Mouse (Mus musculus) cerebellum, postnatal 36 days (tissue): ENCODE measurements around the gene Ipo7.
"Not testable (repeated sequence)": the region's sequence is repeated elsewhere in the genome, so short reads cannot be mapped to it uniquely, and the experiment has no call there.

Experiments used
- DNase-seq, 2 experiments: peaks; one replicate each; pipeline ENCODE4 v3.0.0; 2021 to 2022; ENCODE audit warnings: mixed read lengths in 2 of 2

Gene Ipo7

DNA sequence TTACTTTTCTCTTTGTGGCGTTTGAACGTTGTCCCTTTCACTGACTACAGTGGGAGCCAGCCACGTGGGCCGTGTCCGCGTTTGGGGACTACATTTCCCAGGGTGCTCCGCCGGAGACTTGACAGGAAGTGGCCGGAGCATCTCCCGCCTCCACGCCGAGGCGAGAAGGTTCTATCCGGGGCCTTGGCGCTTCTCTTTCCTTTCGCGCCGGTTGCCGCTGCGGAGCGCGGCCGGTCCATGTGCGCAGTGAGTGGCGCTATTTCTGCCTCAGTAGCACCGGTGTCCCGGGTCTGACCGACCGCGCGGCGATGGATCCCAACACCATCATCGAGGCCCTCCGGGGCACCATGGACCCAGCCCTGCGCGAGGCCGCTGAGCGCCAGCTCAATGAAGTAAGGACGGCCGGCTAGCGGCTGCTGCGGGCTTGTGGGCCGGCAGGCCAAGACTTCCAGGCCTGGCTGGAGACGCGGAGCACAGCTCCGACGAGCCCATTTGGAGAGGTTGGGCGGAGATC is at the start of gene Ipo7:
TSS of gene Ipo7 (plus strand) at position 158 of the 514 bp plus-strand sequence.
- DNase-seq: peak; percentile 91

DNA sequence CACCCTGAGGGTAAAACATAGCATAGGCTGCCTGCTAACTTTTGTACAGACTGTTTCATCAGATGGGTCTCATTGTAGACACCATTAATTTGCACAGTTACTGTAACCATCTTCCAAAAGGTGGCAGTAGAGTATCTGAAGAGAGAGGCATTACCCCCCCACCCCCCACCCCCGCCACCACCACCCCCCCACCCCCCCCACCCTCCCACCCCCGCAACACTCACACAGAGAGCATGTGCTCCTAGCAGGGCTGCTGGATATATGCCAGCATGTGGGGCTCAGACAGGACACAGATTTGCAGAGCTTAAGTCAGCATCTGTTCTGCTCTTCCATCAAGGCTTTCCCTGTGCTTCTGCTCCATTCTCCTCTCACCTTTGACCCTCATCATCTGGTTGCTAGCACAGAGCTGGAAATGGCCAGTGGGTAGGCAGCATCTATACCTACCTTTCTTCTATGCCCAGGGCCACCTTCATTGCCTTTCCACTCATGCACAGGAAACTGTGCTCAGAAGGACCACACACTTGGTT is 49.1 kb upstream of the Ipo7 start:
- peak; percentile 72 to 79 for DNase-seq

DNA sequence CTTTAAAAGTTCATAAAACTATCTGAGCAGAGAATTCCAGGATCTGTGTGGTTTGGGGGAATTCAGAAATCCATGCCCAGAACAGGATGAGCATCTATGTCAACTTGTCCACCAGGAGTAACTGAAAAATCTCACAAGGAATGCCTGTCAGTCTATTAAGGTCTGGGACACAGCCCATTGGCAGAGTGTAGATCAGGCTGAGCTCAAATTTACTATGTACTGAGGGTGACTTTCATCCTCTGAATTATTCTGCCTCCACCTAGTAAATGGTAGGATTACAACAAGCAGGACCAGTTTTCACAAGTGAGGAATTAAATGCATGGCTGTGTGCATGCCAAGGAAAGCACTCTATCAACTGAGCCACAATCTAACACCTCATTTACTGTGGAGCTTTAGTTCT is 48.5 kb upstream of the Ipo7 start:
- no peak for DNase-seq

DNA sequence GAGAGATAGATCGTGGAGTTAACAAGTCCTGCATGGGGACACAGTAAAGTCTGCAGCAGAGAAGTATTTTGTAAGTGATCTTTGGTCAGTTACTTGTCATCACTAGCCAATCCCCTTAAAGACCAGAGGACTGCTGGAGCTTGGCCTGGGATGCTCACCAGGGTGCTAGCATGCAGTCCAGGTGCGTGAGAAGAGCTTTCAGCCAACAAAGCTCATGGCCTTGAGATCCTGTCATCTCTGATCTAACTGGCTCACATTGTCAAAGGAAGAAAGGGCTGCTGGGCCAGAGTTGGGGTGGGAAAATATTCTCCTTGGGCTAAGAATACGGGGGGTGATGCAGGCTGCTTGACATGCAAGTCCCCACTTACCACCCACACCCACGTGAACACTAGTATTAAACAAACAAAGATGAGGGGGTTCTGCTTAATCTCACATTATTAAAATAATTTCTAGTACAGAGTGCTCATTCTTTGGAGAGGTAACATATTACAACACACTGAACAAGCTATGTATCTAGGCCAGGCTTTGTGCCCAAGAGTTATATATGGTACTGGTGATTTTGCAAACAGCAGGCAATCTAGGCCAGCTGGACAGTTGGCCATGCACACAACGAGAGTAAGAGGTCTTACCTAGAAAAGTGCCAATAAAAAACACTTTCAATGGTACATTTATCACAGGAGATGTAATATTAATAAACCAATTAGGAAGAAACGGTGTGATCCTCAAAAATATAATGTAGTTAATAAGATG is 41.9 kb upstream of the Ipo7 start:
- DNase-seq: peak; percentile 59 to 61

DNA sequence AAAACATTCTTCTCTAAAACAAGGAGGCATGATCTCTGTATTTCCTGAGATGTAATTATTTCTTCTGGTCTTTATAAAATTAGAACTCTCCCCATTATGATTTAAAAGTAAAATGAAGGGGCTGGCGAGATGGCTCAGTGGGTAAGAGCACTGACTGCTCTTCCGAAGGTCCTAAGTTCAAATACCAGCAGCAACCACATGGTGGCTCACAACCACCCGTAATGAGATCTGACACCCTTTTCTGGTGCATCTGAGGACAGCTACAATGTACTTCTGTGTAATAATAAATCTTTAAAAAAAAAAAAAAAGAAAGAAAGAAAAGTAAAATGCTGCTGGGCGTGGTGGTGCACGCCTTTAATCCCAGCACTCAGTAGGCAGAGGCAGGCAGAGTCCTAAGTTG is 40.9 kb upstream of the Ipo7 start:
- peak; percentile 48 to 59 for DNase-seq

DNA sequence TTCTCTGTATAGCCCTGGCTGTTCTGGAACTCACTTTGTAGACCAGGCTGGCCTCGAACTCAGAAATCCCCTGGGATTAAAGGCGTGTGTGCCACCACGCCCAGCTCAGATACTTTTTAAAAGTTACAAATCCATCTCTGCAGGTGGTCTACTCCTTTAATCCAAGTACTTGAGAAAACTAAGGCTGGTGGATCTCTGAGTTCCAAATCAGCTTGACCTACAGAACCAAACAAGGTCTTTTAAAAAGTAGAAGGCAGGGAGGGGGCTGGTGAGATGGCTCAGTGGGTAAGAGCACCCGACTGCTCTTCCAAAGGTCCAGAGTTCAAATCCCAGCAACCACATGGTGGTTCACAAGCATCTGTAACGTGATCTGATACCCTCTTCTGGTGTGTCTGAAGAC is 33.5 kb upstream of the Ipo7 start:
- not testable (repeated sequence) for DNase-seq

DNA sequence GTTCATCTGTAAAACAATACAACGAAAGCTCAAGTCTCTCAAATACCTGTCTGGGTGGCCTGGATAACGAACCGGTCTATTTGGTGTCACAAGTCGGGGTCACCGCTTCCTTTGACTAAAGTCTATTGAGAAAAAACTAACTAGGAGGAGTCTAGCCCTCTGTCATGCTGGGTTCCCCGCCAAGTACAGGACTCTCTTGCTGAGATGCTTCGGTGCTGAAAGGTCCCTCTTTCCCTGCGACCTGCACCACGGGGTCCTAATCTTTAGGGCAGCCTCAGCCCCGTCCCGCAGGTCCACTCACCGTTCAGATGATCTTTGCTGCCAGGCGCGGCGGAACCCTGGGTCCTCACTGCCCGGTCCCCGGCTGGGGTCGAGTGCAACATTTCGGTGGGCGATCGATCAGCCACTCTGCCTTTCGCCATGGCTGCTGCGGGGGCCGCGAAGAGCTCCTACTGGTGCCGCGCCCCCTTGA is 32.4 kb upstream of the Ipo7 start:
- peak in 1 of 2 experiments; percentile 35 for DNase-seq

DNA sequence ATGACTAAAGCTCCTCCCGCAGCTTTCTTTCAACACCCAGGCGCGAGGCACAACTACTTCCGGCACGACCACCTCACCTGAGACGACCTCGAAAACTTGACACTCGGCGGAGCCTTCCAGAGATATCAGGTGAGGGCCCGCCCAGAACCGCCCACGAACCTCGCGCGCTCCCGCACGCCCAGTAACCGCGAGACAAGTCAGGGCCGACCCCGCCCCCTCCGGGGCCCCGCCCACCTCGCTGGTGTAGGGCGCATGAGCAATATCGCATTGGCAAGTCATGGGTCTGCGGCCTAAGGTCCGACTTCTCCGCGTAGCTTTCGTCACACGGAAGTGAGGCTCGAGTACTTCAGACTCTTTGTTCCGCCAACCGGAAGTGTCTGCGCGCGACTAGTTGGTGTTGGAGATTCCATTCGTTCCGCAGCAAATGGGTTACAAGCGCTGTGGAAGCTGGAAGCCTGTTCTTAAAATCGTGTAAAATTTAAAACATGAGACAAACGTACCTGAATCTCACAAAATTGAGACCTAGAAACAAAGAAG is 31.9 kb upstream of the Ipo7 start:
- peak; percentile 99 to 100 for DNase-seq

DNA sequence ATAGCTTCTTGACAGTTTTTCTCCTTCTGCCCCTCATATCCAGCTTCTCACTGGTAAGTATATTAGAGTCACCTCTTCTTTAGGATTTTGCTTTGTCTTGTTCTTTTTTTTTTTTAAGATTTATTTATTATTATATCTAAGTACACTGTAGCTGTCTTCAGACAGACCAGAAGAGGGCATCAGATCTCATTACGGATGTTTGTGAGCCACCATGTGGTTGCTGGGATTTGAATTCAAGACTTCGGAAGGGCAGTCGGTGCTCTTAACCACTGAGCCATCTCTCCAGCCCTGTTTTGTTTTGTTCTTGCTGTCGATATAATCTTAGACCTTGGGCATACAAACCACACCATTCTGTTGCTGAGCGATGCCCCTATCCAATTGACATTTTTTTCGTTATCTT is 31.3 kb upstream of the Ipo7 start, which contains the start of gene Tmem41b:
TSS of gene Tmem41b (minus strand) at position 155 of the 400 bp plus-strand sequence.
- DNase-seq: peak in 1 of 2 experiments; percentile 34

DNA sequence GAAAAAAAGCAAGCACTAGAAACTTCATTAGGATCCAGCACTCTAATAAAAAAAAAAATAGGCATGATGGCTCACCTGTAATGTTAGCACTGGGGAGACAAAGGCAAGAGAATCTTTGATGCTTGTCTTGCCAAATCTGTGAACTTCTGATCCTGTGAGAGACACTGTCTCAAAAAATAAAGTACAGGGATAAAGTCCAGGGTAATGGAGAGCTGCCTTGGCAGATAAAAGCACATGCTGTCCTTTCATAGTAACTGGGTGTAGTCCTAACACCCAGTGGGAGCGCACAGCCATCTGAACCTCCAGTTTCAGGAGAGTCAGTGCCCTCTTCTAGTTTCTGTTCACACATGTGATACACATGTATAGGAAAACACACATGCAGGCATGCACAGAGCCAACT is 26.8 kb upstream of the Ipo7 start:
- DNase-seq: no peak

DNA sequence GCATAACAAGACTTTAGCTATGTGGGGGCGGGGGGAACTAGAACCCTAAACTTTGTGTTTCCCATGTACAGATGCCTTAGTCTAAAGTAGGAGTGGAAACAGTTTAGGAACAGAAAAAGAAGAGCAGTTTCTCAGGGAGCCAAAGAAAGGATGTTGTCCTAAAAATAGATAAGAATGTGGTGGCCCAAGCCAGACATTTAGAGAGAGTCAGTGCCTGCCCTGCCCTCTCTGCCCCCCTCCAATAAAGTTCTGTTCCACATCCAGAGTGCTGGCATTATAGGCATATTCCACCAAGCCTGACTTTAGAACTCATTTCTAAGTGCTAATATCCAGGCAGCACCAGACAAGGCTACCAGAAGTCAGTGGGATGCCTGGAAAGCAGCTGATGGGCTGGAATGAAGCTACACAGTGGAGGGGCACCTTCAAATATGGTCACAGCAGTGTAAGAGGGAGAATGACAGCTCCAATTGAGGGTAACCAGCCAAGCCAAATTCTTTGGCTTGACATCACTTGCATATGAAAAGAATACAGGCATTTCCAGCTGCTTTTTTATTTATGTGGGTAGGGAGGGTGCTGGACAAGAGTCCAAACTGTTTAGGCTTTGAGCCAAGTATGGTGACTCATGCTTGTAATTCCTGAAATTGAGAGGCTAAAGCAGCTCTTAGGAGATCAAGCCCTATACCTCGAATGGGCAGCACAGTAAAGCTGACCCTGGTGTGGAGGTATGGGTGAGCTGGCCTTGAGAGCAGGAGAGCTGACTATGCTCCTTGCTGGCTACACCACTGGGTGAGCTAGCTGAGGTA is 24.7 kb upstream of the Ipo7 start:
- peak in 1 of 2 experiments; percentile 39 for DNase-seq

DNA sequence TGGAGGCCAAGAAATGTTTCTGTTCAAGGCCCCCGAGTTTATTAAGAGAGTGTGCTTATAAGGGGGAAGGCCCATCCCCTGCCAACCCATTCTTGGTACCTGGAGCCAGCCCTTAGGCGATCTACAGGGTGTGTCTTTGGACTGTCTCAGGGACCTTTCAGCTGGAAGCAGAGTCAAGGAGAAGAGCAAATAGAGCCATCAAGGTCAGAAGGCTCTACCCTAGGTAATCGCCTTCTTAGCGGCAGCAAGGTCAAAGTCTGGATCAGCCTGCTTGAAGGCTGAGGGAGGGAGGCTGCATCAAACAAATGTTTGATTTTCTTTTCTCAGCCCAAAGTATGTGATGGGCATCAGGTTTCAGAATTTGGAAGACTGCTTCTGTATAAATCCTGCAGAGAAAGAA is 19.7 kb upstream of the Ipo7 start:
- DNase-seq: no peak

DNA sequence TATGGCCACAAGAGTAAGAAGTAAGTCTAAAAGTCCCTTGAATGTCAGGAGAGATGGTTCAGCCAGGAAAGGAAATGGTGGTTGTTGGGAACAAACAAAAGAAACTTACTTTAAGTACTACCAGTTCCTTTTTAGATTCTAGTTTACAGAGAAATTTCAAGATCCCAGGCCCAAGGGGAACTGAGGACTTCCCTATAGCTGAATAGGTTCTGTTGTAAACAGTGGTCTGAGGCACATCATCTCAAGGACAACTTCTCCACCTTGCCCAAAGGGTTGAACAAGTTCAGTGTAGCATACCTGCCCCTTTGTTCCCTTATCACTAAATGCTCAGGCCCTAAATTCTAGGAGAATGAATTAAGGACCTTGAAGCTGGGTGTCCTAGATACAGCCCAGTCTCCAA is 16.0 kb upstream of the Ipo7 start:
- DNase-seq: no peak

DNA sequence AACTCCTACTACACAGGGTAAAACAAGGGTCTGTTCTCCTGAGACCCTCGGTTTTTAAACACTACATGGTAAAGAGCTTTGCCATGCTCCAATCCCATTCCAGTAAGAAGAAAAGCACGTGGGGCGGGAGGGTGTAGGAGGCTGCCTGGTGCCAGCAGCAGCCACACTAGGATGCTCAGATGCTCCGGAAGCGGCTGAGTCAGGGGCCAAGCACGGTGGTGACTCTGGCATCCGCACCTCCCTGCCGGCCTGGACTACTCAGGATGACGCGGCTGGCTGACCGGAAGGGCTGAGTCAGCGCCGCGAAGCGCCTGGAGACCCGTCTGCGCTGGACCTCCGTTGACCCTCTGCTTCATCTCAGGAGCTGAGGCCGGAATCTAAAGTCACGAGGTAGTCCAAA is 15.1 kb upstream of the Ipo7 start:
- peak; percentile 64 for DNase-seq

DNA sequence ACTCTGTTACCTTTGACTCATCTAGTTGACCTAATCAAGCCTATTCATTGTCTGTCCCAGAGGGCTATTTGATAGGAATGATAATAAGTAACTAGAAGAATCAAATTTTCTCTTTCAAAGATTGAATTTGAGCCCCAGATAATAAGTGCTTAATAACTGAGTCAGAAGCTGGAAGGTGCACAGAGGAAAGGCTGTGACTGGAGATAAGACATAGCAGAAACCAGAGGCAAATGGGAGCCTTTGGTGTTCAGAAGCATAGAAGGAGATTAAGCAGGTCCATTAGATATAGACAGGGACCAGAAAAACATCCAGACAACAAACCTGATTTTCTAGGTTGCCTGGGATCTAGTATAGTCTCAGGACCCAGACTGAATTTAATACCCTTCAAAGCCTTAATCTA is 12.1 kb upstream of the Ipo7 start:
- DNase-seq: no peak

DNA sequence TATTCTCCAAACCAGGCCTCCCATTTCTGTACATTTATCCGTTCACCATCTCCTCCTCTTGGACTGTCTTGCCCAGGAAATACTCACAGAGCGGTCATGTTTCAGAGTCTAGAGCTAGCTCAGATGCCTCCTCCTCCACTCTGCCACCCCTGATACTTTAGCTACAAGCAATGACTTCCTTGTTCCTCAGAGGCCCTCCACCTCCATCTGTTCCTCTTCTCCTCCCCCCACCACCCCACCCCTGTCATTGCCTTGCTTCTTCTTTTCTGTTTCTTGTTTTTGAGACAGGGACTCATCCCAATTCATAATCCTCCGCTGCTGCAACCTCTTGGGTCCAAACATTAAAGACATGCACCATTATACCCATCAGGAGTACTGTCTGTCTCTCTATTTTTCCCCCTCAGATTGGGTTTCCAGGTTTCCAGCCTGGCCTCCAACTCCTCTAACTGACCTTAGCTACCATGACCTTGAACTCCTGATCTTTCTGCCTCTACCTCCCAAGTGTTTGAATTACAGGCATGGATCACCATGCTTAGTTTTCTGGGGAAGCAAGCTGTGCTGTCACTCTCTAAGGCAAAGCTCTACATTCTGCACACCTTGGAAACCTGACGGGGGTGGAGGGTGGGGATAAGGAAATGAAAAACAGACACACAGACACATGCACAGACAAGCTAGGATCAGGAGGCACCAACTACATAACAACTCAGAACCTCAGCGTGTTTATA is 11.4 kb upstream of the Ipo7 start:
- DNase-seq: no peak

DNA sequence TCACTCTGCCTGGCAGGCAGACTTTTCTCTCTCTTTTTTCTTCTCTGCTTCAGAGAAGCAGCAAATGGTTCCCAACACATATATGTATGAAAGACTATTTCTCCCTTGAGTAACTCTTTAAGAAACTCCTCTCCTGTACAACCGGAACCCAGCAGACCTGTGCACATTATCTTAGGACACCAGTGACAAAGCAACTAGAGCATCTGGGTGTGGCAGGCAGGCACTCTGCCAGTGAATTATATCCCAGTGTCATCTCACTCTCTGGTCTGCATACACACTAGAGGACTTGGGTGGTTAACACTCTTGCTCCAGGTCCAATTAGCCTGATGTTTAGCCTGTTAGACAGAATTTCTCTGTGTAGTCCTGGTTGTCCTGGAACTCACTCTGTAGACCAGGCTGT is 9.6 kb upstream of the Ipo7 start:
- DNase-seq: no peak

DNA sequence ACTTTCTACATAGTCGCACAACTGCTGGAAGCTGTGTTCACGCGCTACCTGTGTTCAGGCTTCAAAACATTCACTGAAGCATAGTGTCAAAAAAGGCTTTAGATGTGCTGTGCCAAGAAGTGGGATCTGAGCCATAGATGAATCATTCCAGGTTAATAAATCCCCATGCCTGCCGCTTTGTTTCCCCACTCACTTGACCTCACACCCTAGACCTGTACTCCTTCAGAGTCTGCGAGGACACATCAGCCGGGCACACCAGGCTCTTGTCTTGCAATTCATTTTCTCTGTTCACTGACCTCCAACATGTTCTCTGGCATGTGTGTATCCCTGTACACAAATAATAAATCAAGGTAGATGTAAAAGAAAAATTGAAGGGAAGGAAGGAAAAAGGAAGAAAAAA is 9.0 kb upstream of the Ipo7 start:
- no peak for DNase-seq

DNA sequence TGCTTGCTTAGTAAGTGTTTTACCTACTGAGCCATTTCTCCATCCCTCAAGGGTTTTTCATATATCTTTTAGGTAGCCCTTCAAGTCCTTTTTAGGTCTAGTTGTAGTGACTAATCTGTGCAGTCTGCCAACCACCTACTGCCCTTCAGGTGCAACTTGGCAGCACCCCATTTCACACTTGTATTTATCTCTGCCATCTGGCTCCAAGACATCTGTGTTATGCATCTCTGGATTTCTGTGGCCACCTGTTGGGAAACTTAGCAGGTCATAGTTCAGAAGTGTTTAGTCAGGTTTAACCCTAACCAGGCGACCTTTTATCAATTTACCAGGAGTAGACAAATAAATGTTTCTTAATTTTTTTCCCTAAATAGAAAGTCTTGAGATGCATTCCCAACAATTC is 6.7 kb upstream of the Ipo7 start:
- DNase-seq: no peak

DNA sequence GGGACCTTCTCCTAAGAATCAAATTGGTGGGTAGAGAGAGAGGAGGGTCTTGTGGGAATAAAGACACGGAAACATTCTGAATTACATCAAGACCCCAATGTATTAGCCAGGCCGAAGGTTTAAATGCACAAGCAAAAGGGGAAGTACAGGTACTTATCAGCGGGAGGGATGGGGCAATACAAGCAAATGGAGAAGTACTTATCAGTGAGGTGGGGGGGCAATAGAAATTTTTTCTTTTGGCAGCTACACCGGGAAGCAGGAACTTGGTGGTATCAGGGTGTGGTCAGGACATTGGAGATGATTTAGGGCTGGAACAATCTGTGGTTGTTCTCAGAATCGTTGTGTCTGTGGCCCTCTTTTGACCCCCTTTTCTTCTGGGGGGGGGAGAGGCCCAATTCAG is 3.8 kb upstream of the Ipo7 start:
- DNase-seq: no peak

DNA sequence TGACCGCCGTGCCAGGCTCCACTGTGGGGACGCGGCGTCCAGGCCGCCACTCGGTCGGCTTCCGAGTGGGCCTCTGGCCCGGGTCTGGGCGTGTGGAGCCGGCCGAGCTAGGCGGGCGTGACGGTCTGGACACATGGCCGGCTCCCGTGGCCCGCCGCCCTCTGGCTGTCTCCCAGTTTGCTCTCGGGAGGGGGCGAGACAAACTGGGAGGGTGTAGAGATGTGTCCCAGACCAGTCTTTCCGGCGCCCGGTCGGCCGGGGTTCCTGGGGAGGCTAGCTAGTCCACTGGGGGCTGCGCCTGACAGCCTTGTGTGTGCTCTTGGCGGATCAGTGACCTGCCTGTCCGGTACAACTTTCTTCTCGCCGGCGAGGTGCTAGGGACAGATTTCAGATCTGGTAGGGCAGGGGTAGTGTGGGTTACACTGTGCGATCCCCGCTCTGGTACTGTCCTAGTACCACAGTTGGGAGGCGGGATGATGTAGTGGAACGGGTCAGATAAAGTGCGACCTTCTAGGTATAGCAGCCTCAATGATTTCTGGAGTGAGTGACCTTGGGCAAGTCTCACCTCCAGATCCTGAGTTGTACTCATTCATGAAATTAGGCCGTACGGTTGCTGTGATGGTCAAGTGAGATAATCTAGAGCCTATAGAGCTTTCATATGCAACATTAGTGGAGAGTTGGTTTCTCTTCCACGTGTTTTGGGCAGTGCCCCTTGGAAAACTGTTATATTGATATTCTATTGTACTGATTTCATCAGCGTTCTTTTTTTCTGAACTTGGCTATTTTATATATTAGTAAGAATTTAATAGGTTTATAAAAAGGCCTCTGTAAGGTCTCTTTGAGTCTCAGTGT is 783 bp downstream of the Ipo7 start:
- peak; percentile 44 to 61 for DNase-seq

DNA sequence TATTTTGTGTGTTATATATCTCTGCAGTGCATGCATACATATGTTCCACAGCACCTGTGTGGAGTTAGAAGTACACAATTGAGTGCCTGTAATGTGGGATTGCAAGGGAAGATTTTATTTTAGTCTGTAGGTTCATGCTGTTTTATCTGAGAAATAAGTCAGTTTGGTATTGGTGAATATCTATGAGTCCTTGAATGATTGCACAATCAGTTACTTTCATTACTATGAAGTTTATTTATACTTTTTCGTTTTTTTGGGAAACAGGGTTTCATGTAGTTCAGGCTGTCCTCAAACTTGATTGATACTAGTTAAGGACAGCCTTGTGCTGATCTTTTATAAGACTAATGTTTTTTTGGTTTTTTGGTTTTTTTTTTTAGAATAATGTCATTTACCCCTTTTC is 5.5 kb downstream of the Ipo7 start:
- DNase-seq: no peak
